Mouse (Mus musculus): ENCODE measurements around the gene Ubac2.

DNA sequence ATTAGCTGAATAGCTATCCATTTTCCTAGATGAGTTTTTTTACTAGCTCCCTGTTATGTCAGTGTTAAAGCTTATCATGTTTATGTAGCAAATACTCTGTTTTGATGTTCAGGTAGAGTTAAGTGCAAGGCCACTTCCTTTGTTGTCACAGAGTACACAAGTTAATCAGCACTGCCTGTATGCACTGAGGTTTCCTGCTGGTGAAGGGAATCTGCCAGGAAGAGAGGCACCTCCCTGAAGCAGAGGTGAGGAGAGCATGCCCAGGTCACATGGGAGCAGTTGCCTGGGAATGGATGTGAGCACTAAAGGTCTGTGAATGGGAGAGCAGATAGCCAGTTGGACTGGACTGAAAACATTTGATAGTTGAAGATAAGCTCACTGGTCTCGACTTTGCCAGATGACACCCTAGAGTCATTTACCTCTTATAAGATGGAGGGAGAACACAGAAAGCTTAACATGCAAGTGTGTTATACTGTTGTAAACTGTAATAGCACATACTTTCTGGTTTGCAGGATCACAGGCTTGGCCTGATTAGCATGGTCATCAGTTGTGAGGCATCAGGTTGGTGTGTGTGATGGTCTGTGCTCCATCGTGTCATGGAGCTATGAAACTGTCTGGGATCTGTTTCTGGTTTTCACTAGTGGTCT is 73.1 kb downstream of the Ubac2 start:
- TF ChIP-seq CTCF (IDR thresholded peaks at IDR 0.05; ENCODE audit: insufficient read depth, low read length) = no peak
- no peak for TF ChIP-seq POLR2A (IDR thresholded peaks at IDR 0.05; ENCODE audit: borderline replicate concordance, extremely low read depth, low read depth, low read length)

Data from lung, adult 2 months (tissue).